Mouse (Mus musculus): ENCODE measurements around the gene Ppp1r32. TPM values are rescaled to one million over a fixed set of nuclear protein-coding genes. Genes with fewer than 3 reads are reported as not detected.
A peak's percentile ranks its signal among the peaks of the same experiment; 100 is the strongest.

Ppp1r32 gene
- total RNA-seq, 1 experiment from 2014 or later, result not detected

GRCm38 (mm10) chr19:10426793-10427192 is 55.9 kb downstream of the Ppp1r32 start:
- no peak for ATAC-seq (replicated peaks; ENCODE audit: low read depth, poor library complexity, severe bottlenecking)

GRCm38 (mm10) chr19:10426312-10426711 is 56.4 kb downstream of the Ppp1r32 start:
- ATAC-seq (replicated peaks; ENCODE audit: low read depth, poor library complexity, severe bottlenecking), result no peak

DNA sequence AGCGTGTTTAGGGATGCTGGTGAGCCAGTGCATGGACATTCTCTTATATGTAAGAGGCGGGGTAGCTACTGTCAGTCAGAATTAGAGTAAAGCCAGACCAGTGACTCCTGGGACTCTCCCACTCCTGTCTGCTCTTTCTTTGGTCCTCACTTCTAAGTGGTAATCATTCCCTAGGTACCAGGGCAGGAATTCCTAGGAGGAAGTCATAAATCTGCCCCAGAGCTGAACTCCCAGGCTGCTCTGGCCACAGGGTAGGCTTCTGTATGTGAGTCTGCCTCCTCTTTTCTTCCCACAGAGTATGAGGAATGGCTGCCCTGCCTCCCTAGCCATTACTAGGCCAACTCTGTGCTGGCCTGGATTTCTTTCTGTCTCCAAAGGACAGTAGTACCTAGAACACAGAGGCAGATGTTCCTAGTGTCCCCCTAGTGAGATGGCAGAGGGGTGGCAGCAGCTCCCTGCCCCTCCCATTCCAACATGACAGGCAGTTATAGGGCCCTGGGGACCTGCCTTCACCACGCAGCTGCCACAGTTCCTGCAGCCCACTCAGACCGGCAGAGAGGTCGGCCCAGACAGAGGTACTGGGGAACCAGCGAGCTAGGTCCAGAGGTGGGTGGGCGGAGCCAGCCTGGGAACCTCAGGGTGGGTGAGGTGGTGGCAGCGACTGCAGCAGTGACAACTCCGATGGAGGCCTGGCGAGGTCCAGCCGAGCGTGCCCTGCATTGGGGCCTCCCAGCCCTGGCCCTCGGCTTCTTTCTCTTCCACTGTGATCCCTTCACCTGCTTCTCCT is 57.1 kb downstream of the Ppp1r32 start:
- ATAC-seq (replicated peaks; ENCODE audit: low read depth, poor library complexity, severe bottlenecking), result 0 out of 2 replicates have a peak, but pooled peaks have one; percentile 18

DNA sequence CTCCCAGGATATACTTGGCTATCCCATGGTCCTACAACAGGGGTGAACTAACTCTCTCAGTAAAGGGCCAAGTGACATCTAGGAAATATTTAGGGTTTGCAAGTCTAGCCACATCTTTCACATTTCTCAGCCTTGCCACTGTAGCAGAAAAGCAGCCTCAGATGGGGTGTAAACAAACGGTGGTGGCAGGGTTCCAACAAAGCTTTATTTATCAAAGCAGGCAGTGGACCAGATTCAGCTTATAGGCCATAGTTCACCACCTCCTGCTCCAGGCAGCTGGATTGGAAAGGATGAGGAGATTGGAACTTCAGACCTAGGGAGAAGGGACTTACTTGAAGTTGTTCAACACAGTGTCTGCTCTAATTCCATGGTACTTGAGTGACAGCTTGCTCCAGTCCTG is 58.0 kb downstream of the Ppp1r32 start:
- ATAC-seq (replicated peaks; ENCODE audit: low read depth, poor library complexity, severe bottlenecking), result no peak

Other genes starting within 250 kb of the Ppp1r32 start
- gene Myrf, start 242.2 kb downstream of the Ppp1r32 start, total RNA-seq (2017), result 0.05 TPM in 1 of 2 replicates, not detected in the other
- gene Dagla, start 178.1 kb downstream of the Ppp1r32 start, total RNA-seq (2017), result not detected in 2 replicates
- gene Syt7, start 93.8 kb downstream of the Ppp1r32 start, total RNA-seq (2017), result not detected in 2 replicates
- gene Lrrc10b, start 25.5 kb downstream of the Ppp1r32 start, total RNA-seq (2017), result not detected in 2 replicates
- 34.4 and 42.1 TPM in 2 replicates for gene Cpsf7, start 42.3 kb upstream of the Ppp1r32 start, total RNA-seq (2017)
- 38.3 and 63.1 TPM in 2 replicates for gene Sdhaf2, start 43.2 kb upstream of the Ppp1r32 start, total RNA-seq (2017)
- gene Tmem216, start 73.3 kb upstream of the Ppp1r32 start, total RNA-seq (2017), result 17.3 and 30.5 TPM in 2 replicates
- gene Cyb561a3, start 94.2 kb upstream of the Ppp1r32 start, total RNA-seq (2017), result 30.9 and 32.4 TPM in 2 replicates
- gene Tmem138, start 94.4 kb upstream of the Ppp1r32 start, total RNA-seq (2017), result 6.0 and 15.9 TPM in 2 replicates
- gene Ddb1, start 122.4 kb upstream of the Ppp1r32 start, total RNA-seq (2017), result 424 and 475 TPM in 2 replicates
- 3.5 and 7.3 TPM in 2 replicates for gene Tkfc, start 122.7 kb upstream of the Ppp1r32 start, total RNA-seq (2017)
- not detected in 2 replicates for gene Vwce, start 151.3 kb upstream of the Ppp1r32 start, total RNA-seq (2017)
- gene Pga5, start 195.1 kb upstream of the Ppp1r32 start, total RNA-seq (2017), result not detected in 2 replicates
- gene Vps37c, start 205.8 kb upstream of the Ppp1r32 start, total RNA-seq (2017), result 6.5 and 11.5 TPM in 2 replicates

All from common myeloid progenitor, adult 5-6 weeks (primary cell).